Mouse (Mus musculus) lung, adult 2 months (tissue): Measurements from ENCODE around the gene Klhl18.

Experiments
- CTCF ChIP-seq: fragments of 200-500 bp; IDR thresholded peaks from 2 replicates; pipeline ENCODE4 v1.5.1; 2011; ENCODE audit warnings: mild to moderate bottlenecking, low read length, control low read depth; ENCODE audit not compliant: insufficient read depth
- POLR2A ChIP-seq: fragments of 200-500 bp; IDR thresholded peaks from 2 replicates; pipeline ENCODE4 v1.6.1; 2011; ENCODE audit warnings: low read depth, mild to moderate bottlenecking, control low read depth, low read length, borderline replicate concordance; ENCODE audit errors: extremely low read depth

DNA sequence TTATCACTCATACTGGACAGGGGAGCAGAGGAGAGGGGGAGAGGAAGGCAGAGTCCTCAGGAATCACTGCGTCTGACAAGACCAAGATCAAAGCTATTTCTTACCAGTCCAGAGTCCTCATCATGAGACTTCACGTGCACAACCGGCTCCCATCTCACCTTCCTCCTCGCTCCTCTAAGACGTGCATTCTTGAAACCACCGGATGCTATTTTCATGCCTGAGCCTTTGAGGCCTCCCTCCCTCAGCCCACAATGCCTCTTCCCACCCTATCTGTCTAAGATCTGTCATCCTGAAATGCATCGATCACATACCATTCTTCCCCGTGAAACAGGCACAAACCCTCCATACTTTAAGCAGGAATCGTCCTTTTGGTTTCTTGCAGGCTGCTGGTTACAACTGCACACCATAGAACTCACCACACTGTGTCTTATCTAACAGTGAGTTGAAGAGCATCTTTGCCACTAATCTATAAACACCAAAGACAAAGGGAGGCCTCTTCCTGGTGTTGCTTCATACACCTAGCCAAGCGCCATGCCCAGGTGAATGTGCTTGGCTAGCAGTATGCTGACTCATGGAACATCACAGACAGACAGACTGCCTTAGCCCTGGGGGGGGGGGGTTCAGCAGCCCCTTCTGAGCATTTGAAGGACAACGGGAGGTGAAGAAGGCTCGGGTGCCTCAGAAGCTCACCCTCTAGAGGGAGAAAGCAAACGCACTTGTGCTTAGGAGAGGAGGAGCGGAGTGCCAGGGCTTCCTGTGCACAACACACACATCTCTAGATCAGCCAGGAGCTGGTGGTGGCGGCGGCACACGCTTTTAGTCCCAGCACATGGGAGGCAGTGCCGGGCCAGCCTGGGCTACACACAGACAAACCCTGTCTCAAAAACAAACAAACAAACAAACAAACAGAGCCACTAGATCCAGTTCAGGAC is 15.3 kb downstream of the Klhl18 start:
- TF ChIP-seq CTCF (no peak), POLR2A (no peak)
